Mouse (Mus musculus) CH12.LX (cell line): ENCODE data around the gene Wnt9a. TPM values are rescaled to one million over a fixed set of nuclear protein-coding genes. Genes with fewer than 3 reads are reported as not detected.

Experiments used
- DNase-seq: peaks from one replicate; pipeline ENCODE4 v3.0.0-alpha.2; 2013; ENCODE audit errors: extremely low read depth
- H3K27ac ChIP-seq: 2 replicates; pipeline ENCODE4 v1.5.1; 2012; ENCODE audit warnings: low read depth, mild to moderate bottlenecking, control low read depth, moderate library complexity; ENCODE audit not compliant: insufficient read depth
- H3K27me3 ChIP-seq: replicated peaks from 2 replicates; pipeline ENCODE3; 2012; ENCODE audit warnings: inconsistent platforms
- H3K36me3 ChIP-seq, 2 experiments: replicated peaks in 1 of 2; 2 replicates each; pipeline versions ENCODE3 to v1.6.1; 2012; ENCODE audit warnings: inconsistent platforms in 1 of 2, low read length in 1 of 2, mild to moderate bottlenecking in 1 of 2, mixed read lengths in 1 of 2, moderate library complexity in 1 of 2; ENCODE audit not compliant: control insufficient read depth in 1 of 2, insufficient read depth in 1 of 2
- H3K4me1 ChIP-seq, 2 experiments: 2 replicates each; pipeline ENCODE4 v1.6.1; 2012; ENCODE audit warnings: inconsistent platforms in 1 of 2, moderate library complexity in 1 of 2; ENCODE audit not compliant: insufficient read depth in 2 of 2, control insufficient read depth in 1 of 2
- H3K4me2 ChIP-seq: 2 replicates; pipeline ENCODE4 v1.6.1; 2012; ENCODE audit warnings: low read depth, mild to moderate bottlenecking, control low read depth; ENCODE audit not compliant: poor library complexity, insufficient read depth, severe bottlenecking
- H3K4me3 ChIP-seq, 3 experiments: fragments of 150-350 bp in 1 of 3; sonication (generic) in 1 of 3; replicated peaks in 1 of 3; 2 replicates each; pipeline versions ENCODE3 to v1.5.1; 2011 to 2012; ENCODE audit warnings: low read depth in 2 of 3, low read length in 2 of 3, mild to moderate bottlenecking in 2 of 3, moderate library complexity in 2 of 3, control low read depth in 1 of 3, improper control_type of control experiment in 1 of 3, inconsistent platforms in 1 of 3, mixed read lengths in 1 of 3; ENCODE audit not compliant: poor library complexity in 1 of 3
- H3K79me2 ChIP-seq: replicated peaks from 2 replicates; pipeline ENCODE4 v1.6.1; 2012; ENCODE audit warnings: mild to moderate bottlenecking, moderate library complexity; ENCODE audit not compliant: control insufficient read depth, poor library complexity, insufficient read depth, severe bottlenecking; ENCODE audit errors: extremely low read depth
- H3K9ac ChIP-seq: 2 replicates; pipeline ENCODE4 v1.6.1; 2012; ENCODE audit warnings: low read depth, mild to moderate bottlenecking, control low read depth, moderate library complexity; ENCODE audit not compliant: insufficient read depth
- H3K9me3 ChIP-seq: replicated peaks from 2 replicates; pipeline ENCODE3; 2012; ENCODE audit warnings: low read length, inconsistent platforms, mixed read lengths
- BHLHE40 ChIP-seq: IDR thresholded peaks from 2 replicates; pipeline ENCODE4 v1.6.1; 2011; ENCODE audit warnings: mild to moderate bottlenecking, low read depth, low read length, improper control_type of control experiment
- E2F4 ChIP-seq: IDR thresholded peaks from 2 replicates; pipeline ENCODE4 v1.6.1; 2011; ENCODE audit warnings: low read depth, low read length, improper control_type of control experiment; ENCODE audit not compliant: insufficient replicate concordance
- EP300 ChIP-seq: IDR thresholded peaks from 2 replicates; pipeline ENCODE4 v1.6.1; 2011; ENCODE audit warnings: low read length, improper control_type of control experiment
- ETS1 ChIP-seq: conservative IDR thresholded peaks from 2 replicates; pipeline ENCODE4 v1.6.1; 2012; ENCODE audit warnings: low read depth, mild to moderate bottlenecking, inconsistent platforms, low read length, improper control_type of control experiment, moderate library complexity
- GABPA ChIP-seq: IDR thresholded peaks from 2 replicates; pipeline ENCODE4 v1.6.1; 2012; ENCODE audit warnings: low read depth, low read length, improper control_type of control experiment, inconsistent platforms; ENCODE audit not compliant: insufficient replicate concordance
- IRF4 ChIP-seq: IDR thresholded peaks from 2 replicates; pipeline ENCODE4 v1.6.1; 2014; ENCODE audit warnings: low read depth, mild to moderate bottlenecking, inconsistent platforms, low read length, improper control_type of control experiment
- JUN ChIP-seq: IDR thresholded peaks from 2 replicates; pipeline ENCODE4 v1.6.1; 2011; ENCODE audit warnings: low read depth, mild to moderate bottlenecking, low read length, improper control_type of control experiment, moderate library complexity; ENCODE audit not compliant: insufficient read depth
- KAT2A ChIP-seq: IDR thresholded peaks from 2 replicates; pipeline ENCODE4 v1.6.1; 2012; ENCODE audit warnings: low read length, improper control_type of control experiment, inconsistent platforms; ENCODE audit not compliant: insufficient replicate concordance
- MAX ChIP-seq: IDR thresholded peaks from 2 replicates; pipeline ENCODE4 v1.6.1; 2011; ENCODE audit warnings: low read length, improper control_type of control experiment
- MEF2A ChIP-seq: IDR thresholded peaks from 2 replicates; pipeline ENCODE4 v1.6.1; 2014; ENCODE audit warnings: low read depth, mild to moderate bottlenecking, inconsistent platforms, low read length, improper control_type of control experiment, borderline replicate concordance
- MXI1 ChIP-seq: IDR thresholded peaks from 2 replicates; pipeline ENCODE4 v1.6.1; 2011; ENCODE audit warnings: mild to moderate bottlenecking, low read depth, low read length, improper control_type of control experiment
- MYC ChIP-seq: IDR thresholded peaks from 2 replicates; pipeline ENCODE4 v1.6.1; 2011; ENCODE audit warnings: low read depth, mild to moderate bottlenecking, improper control_type of control experiment, low read length
- NELFE ChIP-seq: IDR thresholded peaks from 2 replicates; pipeline ENCODE4 v1.6.1; 2011; ENCODE audit warnings: low read depth, low read length, improper control_type of control experiment
- NRF1 ChIP-seq: IDR thresholded peaks from 2 replicates; pipeline ENCODE4 v1.6.1; 2014; ENCODE audit warnings: low read depth, mild to moderate bottlenecking, inconsistent platforms, low read length, improper control_type of control experiment, moderate library complexity
- PAX5 ChIP-seq: IDR thresholded peaks from 2 replicates; pipeline ENCODE4 v1.6.1; 2012; ENCODE audit warnings: low read length, inconsistent platforms, mixed read lengths
- POLR2A ChIP-seq: IDR thresholded peaks from 2 replicates; pipeline ENCODE4 v1.6.1; 2011; ENCODE audit warnings: low read depth, mild to moderate bottlenecking, improper control_type of control experiment, low read length
- POLR2AphosphoS2 ChIP-seq: IDR thresholded peaks from 2 replicates; pipeline ENCODE4 v1.6.1; 2011; ENCODE audit warnings: low read depth, low read length, improper control_type of control experiment
- RCOR1 ChIP-seq: conservative IDR thresholded peaks from 2 replicates; pipeline ENCODE4 v1.6.1; 2012; ENCODE audit warnings: low read depth, mild to moderate bottlenecking, inconsistent platforms, low read length, improper control_type of control experiment
- SMC3 ChIP-seq: IDR thresholded peaks from 2 replicates; pipeline ENCODE4 v1.6.1; 2011; ENCODE audit warnings: low read depth, low read length, improper control_type of control experiment
- TCF12 ChIP-seq: IDR thresholded peaks from 2 replicates; pipeline ENCODE4 v1.6.1; 2014; ENCODE audit warnings: low read depth, mild to moderate bottlenecking, inconsistent platforms, low read length, improper control_type of control experiment
- UBTF ChIP-seq: IDR thresholded peaks from 2 replicates; pipeline ENCODE4 v1.6.1; 2012; ENCODE audit warnings: low read depth, mild to moderate bottlenecking, inconsistent platforms, low read length, improper control_type of control experiment, moderate library complexity
- USF1 ChIP-seq: IDR thresholded peaks from 2 replicates; pipeline ENCODE4 v1.6.1; 2014; ENCODE audit warnings: low read depth, mild to moderate bottlenecking, inconsistent platforms, low read length, improper control_type of control experiment
- USF2 ChIP-seq: conservative IDR thresholded peaks from 2 replicates; pipeline ENCODE4 v1.6.1; 2011; ENCODE audit warnings: low read depth, low read length, improper control_type of control experiment
- ZKSCAN1 ChIP-seq: IDR thresholded peaks from 2 replicates; pipeline ENCODE4 v1.6.1; 2012; ENCODE audit warnings: low read depth, inconsistent platforms, low read length, improper control_type of control experiment, borderline replicate concordance
- ZMIZ1 ChIP-seq: IDR thresholded peaks from 2 replicates; pipeline ENCODE4 v1.6.1; 2012; ENCODE audit warnings: low read depth, mild to moderate bottlenecking, inconsistent platforms, low read length, improper control_type of control experiment
- dilution Hi-C: fragments of 300-500 bp; cut with MboI; formaldehyde crosslinking; loops from 2 replicates; pipeline ENCODE4 v1.14.3; 2020; ENCODE audit warnings: low sequenced_read_pairs; ENCODE audit not compliant: extremely low pct_unique_long_range_greater_than_20kb, extremely low pct_ligation_motif_present
- in situ Hi-C: fragments of 300-500 bp; cut with MboI; formaldehyde crosslinking; loops from 3 replicates; pipeline ENCODE4 v1.14.3; 2019; ENCODE audit warnings: low sequenced_read_pairs, low pct_ligation_motif_present, low pct_unique_long_range_greater_than_20kb, mixed read lengths
- polyA plus RNA-seq: library from polyadenylated mRNA; unstranded; fragments of >175 nt; gene quantifications from 2 replicates; pipeline ENCODE4 v1.2.1, GENCODE M21; 2012; ENCODE audit warnings: low read depth; ENCODE audit not compliant: insufficient read length
- total RNA-seq, 2 experiments: library from RNA; depleted of rRNA; stranded (reverse); fragments of 300-350 nt in 1 of 2; fragments of >200 nt in 1 of 2; gene quantifications; 2 replicates each; pipeline ENCODE4 v1.2.3; 2012 to 2014

Wnt9a gene
- total and polyA plus RNA-seq, 3 experiments = not detected

- Histone ChIP-seq H3K9ac (no peak overlapping the region), H3K79me2 (no peaks in the 10 kb centered on the region)
- dilution Hi-C loops = no loop called here
These were observed 18.0 kb downstream of the Wnt9a start for GRCm38 (mm10) chr11:59324777-59325176.

DNA sequence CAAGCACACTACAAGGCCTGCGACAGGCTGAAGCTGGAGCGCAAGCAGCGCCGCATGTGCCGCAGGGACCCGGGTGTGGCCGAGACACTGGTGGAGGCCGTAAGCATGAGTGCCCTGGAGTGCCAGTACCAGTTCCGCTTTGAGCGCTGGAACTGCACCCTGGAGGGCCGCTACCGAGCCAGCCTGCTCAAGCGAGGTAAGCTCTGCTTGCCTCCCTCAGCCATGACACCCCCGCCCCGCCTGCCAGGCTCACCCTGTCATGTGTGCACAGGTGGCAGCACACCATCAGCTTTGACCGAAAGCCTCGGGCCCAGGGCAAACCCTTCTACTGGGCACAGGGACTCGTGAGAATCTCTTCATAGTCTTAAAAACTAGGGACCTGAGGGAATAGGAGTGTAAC is 20.9 kb downstream of the Wnt9a start:
- Histone ChIP-seq H3K4me2 (no peak overlapping the region), H3K36me3 (no peaks in the 10 kb centered on the region), H3K79me2 (no peaks in the 10 kb centered on the region)
- TF ChIP-seq EP300 = no peak
- TF ChIP-seq NRF1 = no peak
- no peak for TF ChIP-seq KAT2A
- no peak for TF ChIP-seq RCOR1
- no peak for TF ChIP-seq MXI1
- TF ChIP-seq MYC = no peak
- TF ChIP-seq PAX5 = no peak
- TF ChIP-seq BHLHE40 = no peak
- TF ChIP-seq USF1 = no peak
- TF ChIP-seq SMC3 = no peak
- TF ChIP-seq USF2 = no peak
- no peak for TF ChIP-seq JUN
- TF ChIP-seq TCF12 = no peak
- no peak for TF ChIP-seq ETS1
- no peak for TF ChIP-seq POLR2AphosphoS2
- TF ChIP-seq IRF4 = no peak
- TF ChIP-seq ZMIZ1 = no peak
- no peak for TF ChIP-seq E2F4
- no peak for TF ChIP-seq MEF2A
- no peak for TF ChIP-seq GABPA
- TF ChIP-seq, all 38 proteins: peak for 0
- in situ Hi-C loops (no loop called here), dilution Hi-C loops (no loop called here)
- Histone ChIP-seq H3K4me1 (no peaks in the 10 kb centered on the region), H3K27me3 (peaks cover 90% of the 10 kb centered on the region), H3K9ac (no peak overlapping the region), H3K4me3 (no peak overlapping the region), H3K27ac (no peak overlapping the region), H3K9me3 (no peaks in the 10 kb centered on the region)
- DNase-seq = no peak

More at GRCm38 (mm10) chr11:59324777-59325176, 18.0 kb downstream of the Wnt9a start:
- Histone ChIP-seq H3K9me3 (peaks cover 14% of the 10 kb centered on the region), H3K4me3 (no peak overlapping the region), H3K27me3 (peaks cover 90% of the 10 kb centered on the region), H3K27ac (no peak overlapping the region)
- no peak for DNase-seq
- in situ Hi-C loops = no loop called here
- TF ChIP-seq EP300 (no peak), UBTF (no peak), MXI1 (no peak), USF1 (no peak), POLR2A (no peak), ZKSCAN1 (no peak), MAX (no peak), NELFE (no peak)
- TF ChIP-seq, all 38 proteins: peak for 0
- Histone ChIP-seq H3K4me2 (no peak overlapping the region), H3K36me3 (no peaks in the 10 kb centered on the region), H3K4me1 (no peaks in the 10 kb centered on the region)
